Mouse (Mus musculus) myocyte (in vitro differentiated cells): ENCODE data around the gene Phlda2.

Experiments
- MYOD1 ChIP-seq, 3 experiments: IDR thresholded peaks; one replicate each; pipeline ENCODE4 v1.6.1; 2011; ENCODE audit warnings: control low read depth in 2 of 3, low read depth in 2 of 3, mild to moderate bottlenecking in 2 of 3, moderate library complexity in 1 of 3; ENCODE audit not compliant: insufficient read length in 2 of 3, control insufficient read depth in 1 of 3
- POLR2A ChIP-seq: IDR thresholded peaks from one replicate; pipeline ENCODE4 v1.6.1; 2011; ENCODE audit warnings: low read depth, mild to moderate bottlenecking, control low read depth, moderate library complexity; ENCODE audit not compliant: insufficient read length
- POLR2AphosphoS2 ChIP-seq: IDR thresholded peaks from one replicate; pipeline ENCODE4 v1.6.1; 2011; ENCODE audit warnings: low read depth, control low read depth; ENCODE audit not compliant: insufficient read length
- TCF12 ChIP-seq: IDR thresholded peaks from one replicate; pipeline ENCODE4 v1.6.1; 2011; ENCODE audit warnings: mild to moderate bottlenecking, control low read depth; ENCODE audit not compliant: poor library complexity, insufficient read depth, severe bottlenecking
- TCF3 ChIP-seq: IDR thresholded peaks from one replicate; pipeline ENCODE4 v1.6.1; 2011; ENCODE audit warnings: low read depth, control low read depth; ENCODE audit not compliant: insufficient read length

DNA sequence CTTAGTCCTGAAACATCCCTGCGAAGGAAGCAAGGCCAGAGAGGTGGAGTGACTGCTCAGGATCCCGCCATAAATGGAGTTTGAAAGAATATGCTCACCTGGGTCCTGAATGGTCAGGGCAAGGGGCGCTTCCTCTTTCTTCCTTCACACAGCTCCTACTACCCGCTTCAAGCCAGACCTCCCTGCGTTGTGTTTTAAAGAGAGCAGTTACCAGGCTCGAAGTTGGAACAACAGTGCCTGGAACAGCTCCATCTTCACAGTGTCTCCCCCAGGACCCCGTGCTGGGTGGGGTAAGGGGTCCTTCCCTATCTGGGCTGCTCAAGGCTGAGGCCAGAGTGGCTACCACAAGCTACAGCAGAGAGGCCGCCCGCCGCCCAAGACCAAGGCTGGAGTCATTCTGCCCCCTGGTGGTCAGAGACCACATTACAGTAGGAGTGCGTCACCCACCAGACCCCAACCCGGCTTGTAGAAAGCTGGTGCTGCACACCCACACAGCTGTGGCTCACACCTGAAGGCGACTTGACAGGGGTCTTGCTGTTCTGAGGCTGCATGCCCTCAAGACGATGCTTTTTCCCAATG, 36.8 kb downstream of the Phlda2 start:
- TF ChIP-seq TCF3 = no peak
- TF ChIP-seq POLR2AphosphoS2 = no peak
- no peak for TF ChIP-seq POLR2A
- TF ChIP-seq MYOD1 (IDR thresholded peaks at IDR 0.05; ENCODE audit: control insufficient read depth in 1 of 3, insufficient read length in 2 of 3, low read depth in 2 of 3) = no peak
- no peak for TF ChIP-seq TCF12
